Mouse (Mus musculus): Measurements from ENCODE around the gene A630073D07Rik. TPM values are rescaled to one million over a fixed set of nuclear protein-coding genes. Genes with fewer than 3 reads are reported as not detected.

The A630073D07Rik gene
- polyA plus RNA-seq, 1 experiment = not detected

Other genes starting within 250 kb of the A630073D07Rik start
- not detected for gene Prh1, start 81.7 kb downstream of the A630073D07Rik start, polyA plus RNA-seq (2012; fragmentation: generic; extraction: Trizol)
- not detected for gene Prp2, start 55.6 kb downstream of the A630073D07Rik start, polyA plus RNA-seq (2012; fragmentation: generic; extraction: Trizol)
- gene Tas2r120, start 5.4 kb upstream of the A630073D07Rik start, polyA plus RNA-seq (2012; fragmentation: generic; extraction: Trizol) = not detected
- not detected for gene Tas2r121, start 49.5 kb upstream of the A630073D07Rik start, polyA plus RNA-seq (2012; fragmentation: generic; extraction: Trizol)
- not detected for gene Tas2r122, start 60.4 kb upstream of the A630073D07Rik start, polyA plus RNA-seq (2012; fragmentation: generic; extraction: Trizol)
- gene Tas2r115, start 86.5 kb upstream of the A630073D07Rik start, polyA plus RNA-seq (2012; fragmentation: generic; extraction: Trizol) = not detected
- gene Tas2r124, start 103.2 kb upstream of the A630073D07Rik start, polyA plus RNA-seq (2012; fragmentation: generic; extraction: Trizol) = not detected
- gene Tas2r102, start 110.6 kb upstream of the A630073D07Rik start, polyA plus RNA-seq (2012; fragmentation: generic; extraction: Trizol) = not detected
- gene Tas2r136, start 126.6 kb upstream of the A630073D07Rik start, polyA plus RNA-seq (2012; fragmentation: generic; extraction: Trizol) = not detected
- gene Tas2r117, start 151.3 kb upstream of the A630073D07Rik start, polyA plus RNA-seq (2012; fragmentation: generic; extraction: Trizol) = not detected
- gene Tas2r123, start 195.6 kb upstream of the A630073D07Rik start, polyA plus RNA-seq (2012; fragmentation: generic; extraction: Trizol) = not detected
- gene Tas2r116, start 203.9 kb upstream of the A630073D07Rik start, polyA plus RNA-seq (2012; fragmentation: generic; extraction: Trizol) = not detected
- not detected for gene Tas2r110, start 216.5 kb upstream of the A630073D07Rik start, polyA plus RNA-seq (2012; fragmentation: generic; extraction: Trizol)
- gene Tas2r113, start 241.5 kb upstream of the A630073D07Rik start, polyA plus RNA-seq (2012; fragmentation: generic; extraction: Trizol) = not detected